Mouse (Mus musculus): ENCODE measurements around the gene Rpain.
A peak's percentile ranks its signal among the peaks of the same experiment; 100 is the strongest.

Gene Rpain

DNA sequence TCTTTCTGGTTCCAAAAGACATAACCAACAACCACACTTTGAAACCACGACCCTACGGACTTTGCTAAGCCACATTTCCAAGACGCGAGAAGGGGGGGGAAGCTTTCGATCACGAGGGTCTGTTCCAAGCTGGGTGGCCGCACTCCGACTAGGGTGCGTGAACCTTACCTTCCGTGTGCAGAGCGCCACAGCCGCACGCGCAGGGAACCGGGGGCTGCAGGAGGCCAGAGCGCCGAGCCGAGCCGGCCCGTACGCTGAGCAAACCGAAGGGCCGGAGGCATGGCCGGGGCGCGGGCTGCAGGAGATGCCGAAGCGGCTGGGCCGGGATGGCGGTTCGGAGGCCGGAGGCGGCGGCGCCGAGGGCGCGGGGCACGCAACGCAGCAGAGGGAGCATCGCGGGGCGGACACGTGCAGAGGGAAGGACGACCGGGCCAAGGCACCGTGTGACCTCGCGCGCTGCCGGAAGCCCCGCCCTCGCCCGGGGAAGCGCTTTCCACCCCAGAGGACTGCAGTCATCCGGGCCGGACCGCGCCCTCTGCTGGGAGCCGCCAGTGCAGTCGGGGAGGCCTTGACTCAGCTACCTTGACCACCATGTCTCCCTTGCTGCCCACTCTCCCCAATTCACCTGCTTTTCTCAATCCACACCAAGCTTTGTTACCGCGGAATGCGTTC is 12.7 kb downstream of the Rpain start, which contains the start of gene C1qbp:
C1qbp (minus strand) TSS at position 470 of the 672 bp plus-strand sequence.
- peak; percentile 85 for DNase-seq (ENCODE audit: low read depth, low spot score)

- DNase-seq (ENCODE audit: low read depth, low spot score) = no peak
Observed at GRCm38 (mm10) chr11:71001167-71001566, 31.2 kb downstream of the Rpain start.

DNA sequence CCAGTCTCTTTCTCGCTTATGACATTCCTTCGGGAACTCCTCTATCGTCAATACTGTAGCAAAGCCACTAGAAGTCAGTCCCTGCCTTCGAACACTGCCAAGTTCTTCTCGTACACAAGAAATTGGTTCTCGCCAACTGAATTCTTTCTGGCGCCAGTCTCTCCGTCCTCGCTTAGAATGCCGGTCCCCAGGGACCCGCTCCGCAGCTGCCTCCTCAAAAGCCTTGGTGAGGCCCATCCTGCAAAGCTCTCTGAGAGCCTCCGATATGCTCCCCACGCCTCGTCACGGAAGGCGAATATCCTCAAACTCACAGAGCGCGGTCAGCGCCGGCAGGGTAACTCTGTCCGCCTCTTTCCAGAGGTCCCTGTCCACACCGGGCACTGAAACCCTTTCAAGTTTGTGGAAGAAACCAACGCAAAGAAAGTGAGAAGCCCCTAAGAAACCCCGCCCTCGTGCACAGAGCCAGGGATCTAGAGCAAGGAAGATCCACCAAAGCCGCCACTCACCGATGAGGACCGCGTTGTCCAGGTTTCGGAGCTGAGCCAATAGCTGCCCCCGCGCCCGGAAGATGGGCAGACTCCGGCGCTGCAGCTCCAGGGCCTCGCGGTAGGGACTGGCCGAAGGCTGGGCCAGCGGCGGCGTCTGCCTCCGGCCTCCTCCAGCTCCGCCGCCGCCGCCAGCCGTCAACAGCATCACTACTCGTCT is 33.8 kb downstream of the Rpain start:
- no peak for DNase-seq (ENCODE audit: low read depth, low spot score)

DNA sequence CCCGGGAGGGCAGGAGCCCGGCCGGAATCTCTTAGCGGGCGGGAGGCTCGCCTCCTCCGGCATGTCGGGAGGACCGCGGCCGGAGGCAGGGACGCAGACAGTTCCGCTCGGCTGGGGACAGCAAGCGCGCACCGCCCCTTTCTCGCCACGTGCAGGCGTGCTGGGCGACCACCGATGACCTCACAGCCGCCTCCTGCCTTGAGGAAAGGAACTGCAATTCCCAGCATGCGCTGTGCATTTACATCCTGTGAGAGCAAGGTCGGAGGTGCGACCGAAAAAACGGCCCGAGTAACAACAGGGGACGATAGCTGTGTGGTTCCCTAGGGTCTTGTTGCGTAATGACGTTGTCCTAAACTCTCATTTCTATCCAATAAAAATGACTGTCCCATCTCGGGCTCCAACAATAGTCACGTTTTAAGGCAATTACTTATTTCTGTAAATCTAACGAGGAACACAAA is 34.3 kb downstream of the Rpain start, which contains the start of gene Dhx33:
Dhx33 (minus strand) TSS at position 122 of the 458 bp plus-strand sequence.
- peak; percentile 96 for DNase-seq (ENCODE audit: low read depth, low spot score)

DNA sequence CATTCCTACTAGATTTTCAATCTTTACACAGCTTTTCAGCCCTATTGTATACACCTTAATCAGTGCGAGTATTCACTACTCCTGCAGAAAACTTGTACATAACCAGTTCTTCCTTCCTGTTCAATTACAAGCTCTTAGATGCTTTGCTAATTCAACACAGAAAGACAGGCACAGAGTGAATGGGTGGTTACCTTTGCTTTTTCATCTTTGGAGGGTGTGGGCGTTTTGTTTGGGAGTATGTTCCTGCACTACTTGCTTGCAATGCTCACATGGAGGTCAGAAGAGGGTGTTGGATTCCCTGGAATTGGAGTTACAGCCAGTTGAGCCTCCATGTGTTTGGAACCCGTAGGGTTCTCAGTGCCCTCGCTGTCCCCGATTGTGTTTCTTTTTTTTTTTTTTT is 35.0 kb downstream of the Rpain start:
- no peak for DNase-seq (ENCODE audit: low read depth, low spot score)

DNA sequence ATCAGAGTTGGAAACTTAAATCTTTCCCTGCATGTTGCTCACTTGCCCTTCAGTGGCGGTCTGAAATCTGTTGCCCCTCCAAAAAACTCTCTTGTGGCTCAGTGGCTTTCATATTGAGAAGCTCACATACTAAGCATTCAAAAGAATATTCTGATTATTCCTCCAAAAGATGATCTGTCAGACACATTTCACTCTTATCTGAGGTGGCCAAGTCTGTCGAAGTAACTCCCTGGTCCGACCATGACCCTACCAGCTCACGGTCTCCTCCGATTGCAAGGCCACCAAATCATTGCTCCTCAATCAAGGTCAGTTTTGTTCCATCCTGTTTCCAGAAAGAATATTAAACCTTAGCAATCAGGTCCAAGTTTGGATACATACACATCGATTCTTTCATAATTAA is 37.0 kb downstream of the Rpain start:
- DNase-seq (ENCODE audit: low read depth, low spot score) = no peak

GRCm38 (mm10) chr11:71007831-71008230 is 37.8 kb downstream of the Rpain start:
- no peak for DNase-seq (ENCODE audit: low read depth, low spot score)

DNA sequence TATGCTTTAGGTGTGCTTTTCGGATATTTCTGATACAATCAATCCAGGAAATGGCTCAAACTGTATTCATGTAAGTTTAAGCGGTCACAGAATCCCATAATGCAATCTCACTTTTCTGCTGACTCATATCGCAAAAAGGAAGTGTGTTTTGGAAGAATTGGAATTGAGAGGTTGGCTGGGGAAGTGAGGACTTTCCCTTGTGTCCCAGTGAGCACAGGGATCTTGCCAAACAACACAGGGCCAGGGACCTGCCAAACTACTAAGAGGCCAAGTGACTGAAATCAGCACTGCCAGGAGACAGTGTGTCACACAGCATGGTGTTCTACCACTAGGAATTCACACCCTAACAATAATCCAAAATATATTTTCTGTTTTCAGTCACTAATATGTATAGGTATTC is 38.3 kb downstream of the Rpain start:
- DNase-seq (ENCODE audit: low read depth, low spot score) = no peak

DNA sequence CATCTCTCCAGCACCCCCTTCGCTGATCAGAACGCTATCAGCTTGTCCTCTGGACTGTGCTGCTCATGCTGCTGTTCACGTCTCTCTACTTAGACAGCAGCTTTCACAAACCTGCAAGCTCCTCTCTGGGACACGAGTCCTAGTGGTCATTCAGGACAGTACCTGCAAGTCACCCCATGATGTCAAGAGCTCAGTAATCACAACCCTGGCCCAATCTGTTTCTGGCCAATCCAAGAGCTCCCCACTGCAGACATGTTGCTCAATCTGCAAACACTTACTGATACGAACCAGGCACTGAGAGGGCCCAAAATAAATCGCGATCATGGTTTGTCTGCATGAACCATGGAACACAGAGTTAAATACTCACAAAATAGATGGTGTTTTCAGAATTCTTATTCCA is 42.7 kb downstream of the Rpain start:
- DNase-seq (ENCODE audit: low read depth, low spot score) = no peak

DNA sequence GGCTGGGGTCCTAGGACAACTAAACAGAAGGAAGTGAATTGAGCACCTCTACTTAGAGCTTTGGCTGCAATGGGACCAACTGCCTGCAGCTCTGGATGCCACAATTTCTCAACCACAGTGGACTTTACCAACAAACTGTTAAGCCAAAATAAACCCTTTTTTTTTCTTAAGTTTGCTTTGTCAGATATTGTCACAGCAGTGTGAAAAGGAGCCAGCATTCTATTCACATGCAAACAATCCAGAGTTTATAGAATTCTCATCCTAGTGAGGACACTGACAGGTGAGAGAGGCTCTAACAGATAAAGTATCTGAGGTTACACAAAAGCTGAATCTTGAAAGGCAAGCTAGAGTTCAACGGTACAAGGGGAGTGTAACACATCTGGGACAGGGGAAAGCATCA is 47.0 kb downstream of the Rpain start:
- no peak for DNase-seq (ENCODE audit: low read depth, low spot score)

GRCm38 (mm10) chr11:71018416-71019200 is 48.6 kb downstream of the Rpain start:
- DNase-seq (ENCODE audit: low read depth, low spot score) = no peak

GRCm38 (mm10) chr11:71019201-71020068 is 49.4 kb downstream of the Rpain start, which contains the start of the genes Mis12 and Derl2:
Mis12 (plus strand) TSS chr11:71019611.
Derl2 (minus strand) TSS chr11:71019841.
- DNase-seq (ENCODE audit: low read depth, low spot score) = peak; percentile 97
